Mouse (Mus musculus): ENCODE results near the gene Acsl3. TPM values are rescaled to one million over a fixed set of nuclear protein-coding genes. Genes with fewer than 3 reads are reported as not detected.

Gene Acsl3
- polyA plus RNA-seq, 1 experiment from 2014 or later, result 22.7 TPM

DNA sequence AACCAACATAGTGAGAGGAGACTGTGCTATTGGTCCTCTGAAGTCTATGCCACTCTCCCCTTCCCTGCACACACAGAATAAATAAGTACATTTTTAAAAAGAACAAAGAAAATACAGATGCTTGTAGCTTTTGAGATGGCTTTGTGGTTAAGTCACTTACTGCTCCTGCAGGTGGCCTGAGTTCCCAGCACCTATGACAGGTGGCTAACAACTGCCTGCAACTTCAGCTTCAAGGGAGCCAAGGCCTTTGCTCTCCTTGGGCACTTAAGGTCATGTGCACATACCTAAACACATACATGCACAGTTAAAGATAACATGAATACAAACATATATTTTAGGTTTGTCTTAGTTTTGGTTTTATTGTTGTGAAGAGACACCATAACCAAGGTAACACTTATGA lies 16.8 kb upstream of the Acsl3 start:
- Histone ChIP-seq H3K4me2 (replicated peaks; ENCODE audit: low read depth, low read length) (no peak overlapping the region), H3K9ac (replicated peaks; ENCODE audit: low read depth) (no peak overlapping the region), H3K4me3 (ENCODE audit: low read depth, low read length) (no peak overlapping the region), H3K36me3 (ENCODE audit: insufficient read depth, low read length) (no peaks in the 10 kb centered on the region), H3K9me3 (ENCODE audit: low read length) (no peaks in the 10 kb centered on the region), H3K27me3 (replicated peaks; ENCODE audit: insufficient read depth, low read length) (no peaks in the 10 kb centered on the region), H3K4me1 (ENCODE audit: insufficient read depth, low read depth, low read length) (no peaks in the 10 kb centered on the region), H3K27ac (ENCODE audit: low read length) (no peak overlapping the region)
- DNase-seq (ENCODE audit: low spot score), result no peak
- TF ChIP-seq EP300 (IDR thresholded peaks at IDR 0.05), result no peak
- no peak for TF ChIP-seq CTCF (IDR thresholded peaks at IDR 0.05)
- ATAC-seq, result no peak

GRCm38 (mm10) chr1:78641791-78642190 lies 15.8 kb upstream of the Acsl3 start:
- Histone ChIP-seq H3K9ac (replicated peaks; ENCODE audit: low read depth) (no peak overlapping the region), H3K4me2 (replicated peaks; ENCODE audit: low read depth, low read length) (no peak overlapping the region), H3K9me3 (ENCODE audit: low read length) (no peaks in the 10 kb centered on the region), H3K27ac (ENCODE audit: low read length) (no peak overlapping the region), H3K27me3 (replicated peaks; ENCODE audit: insufficient read depth, low read length) (no peaks in the 10 kb centered on the region), H3K4me1 (ENCODE audit: insufficient read depth, low read depth, low read length) (no peaks in the 10 kb centered on the region), H3K36me3 (ENCODE audit: insufficient read depth, low read length) (no peaks in the 10 kb centered on the region), H3K4me3 (ENCODE audit: low read depth, low read length) (no peak overlapping the region)
- 83% methylated on average over 3 of the region's 3 CpGs for WGBS
- ATAC-seq (no peak), DNase-seq (ENCODE audit: low spot score) (no peak)
- no peak for TF ChIP-seq EP300 (IDR thresholded peaks at IDR 0.05)

DNA sequence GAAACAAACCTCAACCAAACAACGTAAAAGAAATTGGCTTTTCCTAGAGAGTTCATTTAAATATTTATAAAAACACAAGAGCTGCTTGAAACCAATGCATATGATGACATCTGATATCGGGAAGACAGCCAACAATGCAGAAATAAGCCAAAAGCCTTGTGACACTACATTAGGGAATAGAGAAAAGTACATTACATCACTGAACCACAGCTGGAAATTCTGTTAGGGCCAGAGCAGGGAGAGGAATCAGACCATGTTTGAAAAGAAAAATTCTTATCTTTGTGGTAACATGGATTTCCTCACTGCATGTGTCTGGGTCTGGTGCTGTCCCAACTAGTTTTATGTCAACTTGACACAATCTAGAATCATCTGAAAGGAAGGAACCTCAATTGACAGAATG lies 15.4 kb upstream of the Acsl3 start:
- Histone ChIP-seq H3K36me3 (ENCODE audit: insufficient read depth, low read length) (no peaks in the 10 kb centered on the region), H3K4me3 (ENCODE audit: low read depth, low read length) (no peak overlapping the region), H3K9me3 (ENCODE audit: low read length) (no peaks in the 10 kb centered on the region), H3K9ac (replicated peaks; ENCODE audit: low read depth) (no peak overlapping the region), H3K27ac (ENCODE audit: low read length) (no peak overlapping the region), H3K27me3 (replicated peaks; ENCODE audit: insufficient read depth, low read length) (no peaks in the 10 kb centered on the region), H3K4me2 (replicated peaks; ENCODE audit: low read depth, low read length) (no peak overlapping the region), H3K4me1 (ENCODE audit: insufficient read depth, low read depth, low read length) (no peaks in the 10 kb centered on the region)
- DNase-seq (ENCODE audit: low spot score), result peak; percentile 84
- ATAC-seq, result peak; percentile 85
- 47% methylated on average over 2 of the region's 2 CpGs for WGBS
- TF ChIP-seq EP300 (IDR thresholded peaks at IDR 0.05), result 0 out of 2 replicates have a peak, but pooled peaks have one; percentile 30
- no peak for TF ChIP-seq CTCF (IDR thresholded peaks at IDR 0.05)

DNA sequence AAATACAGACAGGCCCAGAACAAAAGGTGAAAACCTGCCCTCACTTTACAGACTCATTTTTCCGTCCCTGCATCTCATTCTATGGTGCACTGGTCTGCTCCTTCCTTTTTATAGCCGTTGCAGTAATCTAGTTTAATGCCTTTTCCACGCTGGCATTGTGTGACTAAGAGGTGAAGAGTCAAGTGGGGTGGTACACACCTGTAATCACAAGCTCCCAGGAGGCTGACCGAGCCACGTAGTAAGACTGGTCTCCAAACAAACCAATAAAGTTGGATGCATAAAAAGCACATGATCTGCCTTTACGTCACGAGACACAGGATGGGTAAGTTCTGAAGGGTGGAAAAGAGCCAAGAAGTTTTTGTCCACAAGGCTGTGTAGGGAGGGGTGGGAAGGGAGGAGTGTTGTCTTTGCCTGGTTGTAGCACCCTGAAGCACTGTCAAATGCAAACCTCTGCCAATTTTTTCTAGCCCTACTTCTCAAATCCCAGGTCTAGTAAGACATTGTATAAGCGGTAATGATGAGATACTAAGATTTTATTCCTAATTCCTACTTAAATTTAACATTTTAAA lies 10.2 kb upstream of the Acsl3 start:
- H3K9me3 ChIP-seq (ENCODE audit: low read length), result no peaks in the 10 kb centered on the region
- H3K4me3 ChIP-seq (ENCODE audit: low read depth, low read length), result no peak overlapping the region
- TF ChIP-seq CTCF (IDR thresholded peaks at IDR 0.05) (no peak), EP300 (IDR thresholded peaks at IDR 0.05) (no peak)
- H3K4me2 ChIP-seq (replicated peaks; ENCODE audit: low read depth, low read length), result no peak overlapping the region
- no peaks in the 10 kb centered on the region for H3K36me3 ChIP-seq (ENCODE audit: insufficient read depth, low read length)
- WGBS, result 39% methylated on average over 8 of the region's 8 CpGs
- H3K4me1 ChIP-seq (ENCODE audit: insufficient read depth, low read depth, low read length), result no peaks in the 10 kb centered on the region
- H3K27me3 ChIP-seq (replicated peaks; ENCODE audit: insufficient read depth, low read length), result no peaks in the 10 kb centered on the region
- ATAC-seq, result peak; percentile 82
- peak; percentile 81 for DNase-seq (ENCODE audit: low spot score)
- no peak overlapping the region for H3K9ac ChIP-seq (replicated peaks; ENCODE audit: low read depth)
- no peak overlapping the region for H3K27ac ChIP-seq (ENCODE audit: low read length)

GRCm38 (mm10) chr1:78649269-78650061 lies 8.2 kb upstream of the Acsl3 start:
- no peak for ATAC-seq
- H3K9ac ChIP-seq (replicated peaks; ENCODE audit: low read depth), result no peak overlapping the region

GRCm38 (mm10) chr1:78656472-78656871 lies 1.2 kb upstream of the Acsl3 start:
- Histone ChIP-seq H3K9me3 (ENCODE audit: low read length) (no peaks in the 10 kb centered on the region), H3K4me2 (replicated peaks; ENCODE audit: low read depth, low read length) (no peak overlapping the region), H3K9ac (replicated peaks; ENCODE audit: low read depth) (no peak overlapping the region), H3K36me3 (ENCODE audit: insufficient read depth, low read length) (no peaks in the 10 kb centered on the region), H3K4me1 (ENCODE audit: insufficient read depth, low read depth, low read length) (peaks cover 6% of the 10 kb centered on the region; the same call in 1 of the 2 replicates), H3K4me3 (ENCODE audit: low read depth, low read length) (no peak overlapping the region), H3K27ac (ENCODE audit: low read length) (peak overlapping the region; percentile 26; the same call in 1 of the 2 replicates), H3K27me3 (replicated peaks; ENCODE audit: insufficient read depth, low read length) (no peaks in the 10 kb centered on the region)
- WGBS, result 16% methylated on average over 2 of the region's 2 CpGs
- ATAC-seq, result peak; percentile 25
- DNase-seq (ENCODE audit: low spot score), result peak; percentile 79
- peak; percentile 87 for TF ChIP-seq EP300 (IDR thresholded peaks at IDR 0.05)
- TF ChIP-seq CTCF (IDR thresholded peaks at IDR 0.05), result no peak

More at GRCm38 (mm10) chr1:78649269-78650061, 8.2 kb upstream of the Acsl3 start:
- H3K36me3 ChIP-seq (ENCODE audit: insufficient read depth, low read length), result no peaks in the 10 kb centered on the region
- 37% methylated on average over 6 of the region's 6 CpGs for WGBS
- H3K4me2 ChIP-seq (replicated peaks; ENCODE audit: low read depth, low read length), result no peak overlapping the region
- no peak overlapping the region for H3K4me3 ChIP-seq (ENCODE audit: low read depth, low read length)
- DNase-seq (ENCODE audit: low spot score), result no peak
- H3K9me3 ChIP-seq (ENCODE audit: low read length), result no peaks in the 10 kb centered on the region
- TF ChIP-seq CTCF (IDR thresholded peaks at IDR 0.05), result no peak
- TF ChIP-seq EP300 (IDR thresholded peaks at IDR 0.05), result no peak
- H3K27ac ChIP-seq (ENCODE audit: low read length), result no peak overlapping the region
- H3K4me1 ChIP-seq (ENCODE audit: insufficient read depth, low read depth, low read length), result no peaks in the 10 kb centered on the region
- no peaks in the 10 kb centered on the region for H3K27me3 ChIP-seq (replicated peaks; ENCODE audit: insufficient read depth, low read length)

Data from lung, postnatal 0 days (tissue).